Mouse (Mus musculus): ENCODE results near the gene Apol7e. TPM values are rescaled to one million over a fixed set of nuclear protein-coding genes. Genes with fewer than 3 reads are reported as not detected.
"Not testable (repeated sequence)": the region's sequence is repeated elsewhere in the genome, so short reads cannot be mapped to it uniquely, and the experiment has no call there.

The Apol7e gene
- 0.11 and 0.29 TPM in 2 replicates for polyA plus RNA-seq (2015; fragmentation: Nextera tagmentation; extraction: Ambion mirVana)

DNA sequence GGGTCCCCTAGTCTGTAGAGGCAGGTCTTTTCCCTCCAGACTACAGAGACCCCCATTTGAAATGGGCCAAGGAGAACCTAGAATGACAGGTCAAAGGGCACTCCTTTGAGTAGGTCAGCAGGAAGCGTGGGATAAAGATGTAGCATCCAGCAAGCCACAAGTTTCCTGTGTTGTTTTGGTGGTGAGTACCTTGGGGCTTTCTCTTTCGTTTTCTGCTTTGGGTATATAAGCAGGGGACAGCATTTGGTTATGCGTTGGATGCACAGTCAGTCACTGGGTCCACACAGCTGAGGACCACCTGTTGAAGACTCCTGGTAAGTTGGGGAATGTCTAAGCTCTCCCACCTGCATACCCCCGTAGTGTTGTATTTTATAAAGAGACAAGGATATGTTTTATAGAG is at the start of gene Apol7e:
Apol7e (plus strand) TSS at position 202 of the 400 bp plus-strand sequence.
- WGBS: 73% methylated on average over 4 of the region's 4 CpGs
- H3K9ac ChIP-seq (ENCODE audit: low read length); H3K27ac ChIP-seq (ENCODE audit: low read length); H3K4me2 ChIP-seq (ENCODE audit: low read depth, low read length); H3K27me3 ChIP-seq (ENCODE audit: control insufficient read depth, insufficient read depth, low read length); H3K4me1 ChIP-seq (ENCODE audit: control insufficient read depth, insufficient read depth, low read length); H3K4me3 ChIP-seq (ENCODE audit: low read length); H3K9me3 ChIP-seq (replicated peaks; ENCODE audit: control insufficient read depth, low read length); ATAC-seq (replicated peaks; ENCODE audit: extremely low read depth, insufficient read depth, low FRiP score); H3K36me3 ChIP-seq (ENCODE audit: control insufficient read depth, insufficient read depth): not testable (repeated sequence)

DNA sequence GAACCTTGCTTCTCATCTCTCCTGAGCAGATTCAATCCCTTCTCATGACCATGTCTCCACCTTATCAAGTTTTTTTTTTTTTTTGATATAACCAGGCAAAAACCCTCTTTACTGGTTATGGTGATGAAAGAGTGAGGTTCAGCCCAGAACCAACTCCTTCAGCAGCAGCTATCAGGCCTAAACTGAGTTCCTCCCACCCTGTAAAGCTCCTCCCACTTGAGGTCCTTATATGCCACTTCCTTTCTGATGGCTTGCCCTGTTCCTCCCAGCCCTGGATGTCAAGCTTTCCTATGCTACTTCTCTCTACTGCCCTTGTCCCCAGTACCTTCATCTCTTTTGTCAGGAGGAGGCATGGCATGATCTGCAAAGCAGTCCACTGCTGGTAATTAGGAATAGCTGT is 47.5 kb upstream of the Apol7e start:
- H3K9me3 ChIP-seq (replicated peaks; ENCODE audit: control insufficient read depth, low read length); H3K4me2 ChIP-seq (ENCODE audit: low read depth, low read length); ATAC-seq (replicated peaks; ENCODE audit: extremely low read depth, insufficient read depth, low FRiP score); H3K4me1 ChIP-seq (ENCODE audit: control insufficient read depth, insufficient read depth, low read length); H3K9ac ChIP-seq (ENCODE audit: low read length); H3K36me3 ChIP-seq (ENCODE audit: control insufficient read depth, insufficient read depth); H3K27me3 ChIP-seq (ENCODE audit: control insufficient read depth, insufficient read depth, low read length); H3K27ac ChIP-seq (ENCODE audit: low read length); H3K4me3 ChIP-seq (ENCODE audit: low read length): not testable (repeated sequence)

DNA sequence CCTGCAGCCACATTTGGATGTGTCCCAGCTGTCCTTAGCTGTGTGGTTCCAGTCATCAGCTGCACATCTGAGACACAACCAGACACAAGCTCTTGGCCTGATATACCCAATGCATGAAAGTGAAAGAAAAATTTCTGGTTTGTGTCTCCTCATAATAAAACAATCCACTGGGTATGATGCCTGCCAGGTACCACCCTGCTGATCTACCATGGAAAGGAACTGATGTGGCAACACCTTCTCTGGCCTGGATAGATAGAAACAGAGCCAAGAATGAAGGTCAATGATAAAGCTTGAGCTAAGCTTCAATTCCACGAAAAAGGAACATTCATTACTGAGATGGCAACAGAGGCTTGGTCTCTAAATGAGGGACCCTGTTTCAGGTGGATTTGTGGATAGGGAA is 38.9 kb upstream of the Apol7e start:
- not testable (repeated sequence) for H3K4me3 ChIP-seq (ENCODE audit: low read length); H3K9me3 ChIP-seq (replicated peaks; ENCODE audit: control insufficient read depth, low read length); H3K27ac ChIP-seq (ENCODE audit: low read length); ATAC-seq (replicated peaks; ENCODE audit: extremely low read depth, insufficient read depth, low FRiP score); H3K4me2 ChIP-seq (ENCODE audit: low read depth, low read length); H3K4me1 ChIP-seq (ENCODE audit: control insufficient read depth, insufficient read depth, low read length); H3K9ac ChIP-seq (ENCODE audit: low read length); H3K27me3 ChIP-seq (ENCODE audit: control insufficient read depth, insufficient read depth, low read length); H3K36me3 ChIP-seq (ENCODE audit: control insufficient read depth, insufficient read depth)
- WGBS: 67% methylated on average over 1 of the region's 1 CpGs

DNA sequence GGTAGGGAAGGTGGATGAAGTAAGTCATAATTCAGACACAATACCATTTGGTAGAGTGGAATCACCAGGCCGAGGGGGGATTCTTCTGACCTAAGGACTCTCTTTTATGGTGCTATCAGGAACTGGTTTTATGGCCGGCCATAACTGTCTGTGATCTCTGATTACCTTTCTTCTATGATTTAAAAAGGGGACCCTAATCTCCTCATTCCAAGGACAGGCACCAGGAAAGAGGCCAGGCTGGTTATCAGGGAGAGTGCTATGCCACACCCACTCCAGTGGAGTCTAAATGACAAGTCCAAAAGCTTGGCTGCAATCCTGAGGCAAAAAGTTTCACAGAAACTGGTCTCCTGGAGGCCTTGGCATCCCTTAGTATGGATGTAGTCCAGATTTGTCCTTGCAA is 36.8 kb upstream of the Apol7e start:
- not testable (repeated sequence) for H3K4me2 ChIP-seq (ENCODE audit: low read depth, low read length); H3K27me3 ChIP-seq (ENCODE audit: control insufficient read depth, insufficient read depth, low read length); H3K4me3 ChIP-seq (ENCODE audit: low read length); H3K9ac ChIP-seq (ENCODE audit: low read length); H3K27ac ChIP-seq (ENCODE audit: low read length); H3K9me3 ChIP-seq (replicated peaks; ENCODE audit: control insufficient read depth, low read length); H3K36me3 ChIP-seq (ENCODE audit: control insufficient read depth, insufficient read depth); H3K4me1 ChIP-seq (ENCODE audit: control insufficient read depth, insufficient read depth, low read length); ATAC-seq (replicated peaks; ENCODE audit: extremely low read depth, insufficient read depth, low FRiP score)
- 65% methylated on average over 2 of the region's 2 CpGs for WGBS

DNA sequence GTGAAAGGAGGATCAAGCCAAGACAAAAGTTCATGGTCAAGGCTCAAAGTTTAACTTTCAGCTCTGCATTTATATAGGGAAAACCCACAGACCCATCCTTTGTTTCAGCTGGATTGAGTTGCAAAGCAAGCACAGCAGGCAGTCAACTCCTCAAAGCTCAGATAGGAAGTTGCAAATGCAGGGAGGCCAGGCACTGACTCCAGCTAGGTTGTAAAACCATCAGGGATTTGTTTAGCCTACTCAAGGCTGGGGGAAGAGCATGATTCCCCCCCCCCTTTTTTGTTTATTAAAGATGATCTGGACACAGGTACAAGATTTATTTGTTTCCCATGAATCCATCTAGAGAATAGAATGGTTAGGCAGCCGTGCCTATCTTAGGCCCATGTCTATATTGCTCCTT is 24.6 kb upstream of the Apol7e start:
- H3K9me3 ChIP-seq (replicated peaks; ENCODE audit: control insufficient read depth, low read length): not testable (repeated sequence)
- 63% methylated on average over 1 of the region's 1 CpGs for WGBS

DNA sequence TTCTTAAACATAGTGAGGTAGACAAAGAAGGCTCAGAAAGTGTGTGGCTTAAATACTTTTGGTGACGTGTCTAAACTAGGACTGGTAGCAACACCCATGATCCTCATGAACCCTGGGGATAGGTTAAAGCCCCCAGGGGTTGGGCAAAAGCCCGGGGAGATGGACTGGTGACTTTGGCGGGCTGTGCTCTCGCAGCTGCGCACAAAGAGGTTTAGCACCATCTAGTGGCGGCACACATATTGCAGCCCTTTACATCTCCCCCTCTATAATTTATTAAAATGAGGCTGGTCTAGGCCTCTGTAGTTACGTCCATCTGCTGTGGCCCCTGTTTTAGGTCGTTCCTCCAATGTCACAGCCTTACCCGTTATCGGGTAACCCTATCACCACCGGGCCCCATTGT is 14.7 kb upstream of the Apol7e start:
- not testable (repeated sequence) for H3K4me3 ChIP-seq (ENCODE audit: low read length); H3K9ac ChIP-seq (ENCODE audit: low read length); H3K9me3 ChIP-seq (replicated peaks; ENCODE audit: control insufficient read depth, low read length); H3K27ac ChIP-seq (ENCODE audit: low read length); H3K36me3 ChIP-seq (ENCODE audit: control insufficient read depth, insufficient read depth); H3K27me3 ChIP-seq (ENCODE audit: control insufficient read depth, insufficient read depth, low read length); H3K4me1 ChIP-seq (ENCODE audit: control insufficient read depth, insufficient read depth, low read length); ATAC-seq (replicated peaks; ENCODE audit: extremely low read depth, insufficient read depth, low FRiP score); H3K4me2 ChIP-seq (ENCODE audit: low read depth, low read length)
- 10% methylated on average over 10 of the region's 11 CpGs for WGBS

More for the DNA sequence above, 24.6 kb upstream of the Apol7e start:
- H3K9ac ChIP-seq (ENCODE audit: low read length); ATAC-seq (replicated peaks; ENCODE audit: extremely low read depth, insufficient read depth, low FRiP score); H3K27me3 ChIP-seq (ENCODE audit: control insufficient read depth, insufficient read depth, low read length); H3K36me3 ChIP-seq (ENCODE audit: control insufficient read depth, insufficient read depth); H3K27ac ChIP-seq (ENCODE audit: low read length); H3K4me3 ChIP-seq (ENCODE audit: low read length); H3K4me1 ChIP-seq (ENCODE audit: control insufficient read depth, insufficient read depth, low read length); H3K4me2 ChIP-seq (ENCODE audit: low read depth, low read length): not testable (repeated sequence)

DNA sequence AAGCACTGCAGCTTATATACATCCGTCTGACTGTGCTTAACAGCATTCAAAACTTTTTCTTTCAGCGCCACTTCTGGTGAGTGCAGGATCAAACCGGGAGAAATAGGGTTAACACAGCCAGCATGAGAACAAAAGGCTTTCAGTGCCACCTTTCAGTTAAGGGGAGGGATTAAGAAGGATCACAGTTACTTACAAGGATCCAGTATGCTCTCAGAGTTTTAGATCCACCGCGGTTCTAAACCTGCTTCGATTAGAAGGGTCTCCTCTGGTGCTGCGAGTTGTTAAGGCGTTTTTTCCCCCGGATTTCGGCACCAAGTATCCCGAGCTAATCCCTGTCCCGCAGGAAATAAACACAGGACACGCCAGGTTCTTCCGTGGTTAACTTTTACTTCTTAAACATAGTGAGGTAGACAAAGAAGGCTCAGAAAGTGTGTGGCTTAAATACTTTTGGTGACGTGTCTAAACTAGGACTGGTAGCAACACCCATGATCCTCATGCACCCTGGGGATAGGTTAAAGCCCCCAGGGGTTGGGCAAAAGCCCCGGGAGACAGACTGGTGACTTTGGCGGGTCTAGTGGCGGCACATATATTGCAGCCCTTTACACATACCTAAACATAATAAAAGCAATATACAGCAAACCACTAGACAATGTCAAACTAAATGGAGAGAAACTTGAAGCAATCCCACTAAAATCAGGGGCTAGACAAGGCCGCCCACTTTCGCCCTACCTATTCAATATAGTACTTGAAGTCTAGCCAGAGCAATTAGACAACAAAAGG is 6.9 kb upstream of the Apol7e start:
- H3K9ac ChIP-seq (ENCODE audit: low read length): peak overlapping the region; percentile 47
- not testable (repeated sequence) for H3K27ac ChIP-seq (ENCODE audit: low read length); ATAC-seq (replicated peaks; ENCODE audit: extremely low read depth, insufficient read depth, low FRiP score)

DNA sequence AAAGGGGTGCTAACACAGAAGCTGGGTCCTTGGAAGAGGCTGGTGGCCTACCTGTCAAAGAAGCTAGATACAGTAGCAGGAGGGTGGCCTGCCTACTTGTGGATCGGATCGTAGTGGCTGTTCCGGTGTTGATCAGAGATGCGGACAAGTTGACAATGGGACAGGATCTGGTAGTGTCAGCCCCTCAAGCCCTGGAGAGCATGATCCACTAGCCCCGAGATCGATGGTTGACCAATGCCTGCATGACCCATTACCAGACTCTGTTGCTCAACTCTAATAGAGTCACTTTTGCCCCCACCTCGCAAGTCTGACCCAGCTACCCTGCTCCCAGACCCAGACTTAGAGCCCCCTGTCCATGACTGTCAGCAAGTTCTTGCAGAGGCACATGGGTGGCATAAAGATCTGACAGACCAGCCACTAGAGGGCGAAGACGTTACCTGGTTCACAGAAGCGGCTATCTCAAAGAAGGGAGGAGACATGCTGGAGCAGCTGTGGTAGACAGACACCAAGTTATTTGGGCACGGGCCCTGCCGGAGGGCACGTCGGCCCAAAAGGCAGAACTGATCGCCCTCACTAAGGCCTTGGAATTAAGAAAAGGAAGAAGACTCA is 3.9 kb upstream of the Apol7e start:
- not testable (repeated sequence) for H3K4me2 ChIP-seq (ENCODE audit: low read depth, low read length); H3K9ac ChIP-seq (ENCODE audit: low read length); H3K4me1 ChIP-seq (ENCODE audit: control insufficient read depth, insufficient read depth, low read length); H3K4me3 ChIP-seq (ENCODE audit: low read length); H3K36me3 ChIP-seq (ENCODE audit: control insufficient read depth, insufficient read depth); H3K27me3 ChIP-seq (ENCODE audit: control insufficient read depth, insufficient read depth, low read length); ATAC-seq (replicated peaks; ENCODE audit: extremely low read depth, insufficient read depth, low FRiP score); H3K9me3 ChIP-seq (replicated peaks; ENCODE audit: control insufficient read depth, low read length); H3K27ac ChIP-seq (ENCODE audit: low read length)
- 27% methylated on average over 11 of the region's 15 CpGs for WGBS

More for the DNA sequence above, 6.9 kb upstream of the Apol7e start:
- peak overlapping the region; percentile 64 for H3K4me2 ChIP-seq (ENCODE audit: low read depth, low read length)
- H3K4me3 ChIP-seq (ENCODE audit: low read length): peak overlapping the region; percentile 46
- not testable (repeated sequence) for H3K4me1 ChIP-seq (ENCODE audit: control insufficient read depth, insufficient read depth, low read length); H3K27me3 ChIP-seq (ENCODE audit: control insufficient read depth, insufficient read depth, low read length); H3K9me3 ChIP-seq (replicated peaks; ENCODE audit: control insufficient read depth, low read length); H3K36me3 ChIP-seq (ENCODE audit: control insufficient read depth, insufficient read depth)
- WGBS: 10% methylated on average over 19 of the region's 20 CpGs

DNA sequence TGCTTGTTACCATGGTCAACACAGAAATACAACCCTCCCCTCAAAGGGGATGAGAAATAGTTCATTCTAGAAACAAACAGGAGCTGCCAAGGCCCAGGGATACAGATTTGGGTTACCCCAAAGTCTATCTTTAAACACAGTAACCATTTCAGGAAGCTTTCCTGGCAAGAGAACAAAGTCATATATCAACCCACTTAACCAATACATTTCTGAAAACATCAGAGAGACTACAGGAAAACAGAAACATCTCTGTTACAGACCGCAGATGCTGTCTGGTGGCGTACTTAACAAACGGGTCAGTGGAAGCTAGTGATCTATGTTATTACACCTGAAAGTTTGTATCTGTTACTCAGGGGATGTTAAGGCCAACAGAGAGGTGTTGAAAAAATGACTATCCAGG is 6.6 kb downstream of the Apol7e start:
- H3K4me2 ChIP-seq (ENCODE audit: low read depth, low read length); H3K4me1 ChIP-seq (ENCODE audit: control insufficient read depth, insufficient read depth, low read length); H3K9me3 ChIP-seq (replicated peaks; ENCODE audit: control insufficient read depth, low read length); H3K27me3 ChIP-seq (ENCODE audit: control insufficient read depth, insufficient read depth, low read length); H3K9ac ChIP-seq (ENCODE audit: low read length); H3K4me3 ChIP-seq (ENCODE audit: low read length); H3K27ac ChIP-seq (ENCODE audit: low read length); ATAC-seq (replicated peaks; ENCODE audit: extremely low read depth, insufficient read depth, low FRiP score); H3K36me3 ChIP-seq (ENCODE audit: control insufficient read depth, insufficient read depth): not testable (repeated sequence)
- WGBS: 79% methylated on average over 3 of the region's 3 CpGs

Measured in heart, embryonic 16.5 days (tissue).